Mouse (Mus musculus): Measurements from ENCODE around the gene Lrrc75b.
"Not testable (repeated sequence)": the region's sequence is repeated elsewhere in the genome, so short reads cannot be mapped to it uniquely, and the experiment has no call there.

Lrrc75b gene

GRCm38 (mm10) chr10:75568029-75568428 lies 7.9 kb upstream of the Lrrc75b start:
- no peak for DNase-seq (ENCODE audit: low spot score)

DNA sequence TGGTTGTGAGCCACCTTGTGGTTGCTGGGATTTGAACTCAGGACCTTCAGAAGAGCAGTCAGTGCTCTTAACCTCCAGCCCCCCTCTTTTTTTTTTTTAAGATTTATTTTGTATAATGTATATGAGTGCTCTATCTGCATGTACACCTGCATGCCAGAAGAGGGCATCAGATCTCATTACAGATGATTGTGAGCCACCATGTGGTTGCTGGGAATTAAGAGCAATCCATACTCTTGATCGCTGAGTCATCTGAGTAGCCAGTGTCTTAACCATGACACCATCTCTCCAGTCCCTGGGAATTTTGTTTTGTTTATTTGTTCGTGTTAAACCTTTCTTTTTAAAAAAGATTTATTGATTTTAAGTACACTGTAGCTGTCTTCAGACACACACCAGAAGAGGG lies 6.6 kb upstream of the Lrrc75b start:
- not testable (repeated sequence) for DNase-seq (ENCODE audit: low spot score)

- DNase-seq (ENCODE audit: low spot score) = no peak
Observed at GRCm38 (mm10) chr10:75566321-75566720, 6.2 kb upstream of the Lrrc75b start.

DNA sequence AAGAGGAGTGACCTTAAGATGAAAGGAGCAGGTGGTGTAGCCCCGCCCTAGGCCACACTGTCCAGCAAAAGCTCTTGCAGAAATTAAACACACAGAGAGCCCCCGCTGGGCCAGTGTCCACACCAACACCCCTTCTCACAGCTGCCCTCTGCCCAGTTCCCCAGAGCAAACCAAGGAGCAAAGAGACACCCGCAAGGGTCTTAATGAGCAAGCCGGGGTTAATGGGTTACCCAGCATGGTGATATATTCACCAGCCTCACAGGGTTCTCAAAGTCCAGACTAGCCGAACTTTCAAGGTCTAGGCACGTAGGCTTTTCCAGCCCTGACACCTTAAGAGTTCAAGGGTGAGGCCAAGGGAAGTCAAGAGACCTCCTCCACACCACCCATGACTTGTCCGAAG lies 5.8 kb upstream of the Lrrc75b start:
- DNase-seq (ENCODE audit: low spot score) = no peak

GRCm38 (mm10) chr10:75565436-75565835 lies 5.3 kb upstream of the Lrrc75b start:
- peak; percentile 71 for DNase-seq (ENCODE audit: low spot score)

GRCm38 (mm10) chr10:75564687-75565265 lies 4.6 kb upstream of the Lrrc75b start:
- DNase-seq (ENCODE audit: low spot score) = no peak

DNA sequence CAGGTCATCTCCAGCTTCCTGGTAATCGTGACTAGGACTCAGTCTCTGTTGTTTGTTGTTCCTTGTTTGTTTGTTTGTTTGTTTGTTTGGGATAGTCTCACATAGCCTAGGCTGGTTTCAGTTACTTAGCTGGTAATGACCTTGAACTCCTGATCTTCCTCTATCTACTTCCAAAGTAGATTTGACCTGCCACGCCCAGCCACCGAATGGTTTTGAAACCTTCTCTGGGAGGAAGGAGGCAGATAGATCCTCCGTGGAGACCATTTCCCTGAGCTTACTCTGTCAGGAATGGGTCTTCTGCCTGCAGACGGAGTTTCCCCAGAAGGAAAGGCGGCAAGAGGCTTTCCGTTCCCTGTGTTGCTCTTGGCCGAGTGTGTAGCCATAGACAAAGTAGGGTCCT lies 2.5 kb upstream of the Lrrc75b start:
- no peak for DNase-seq (ENCODE audit: low spot score)

DNA sequence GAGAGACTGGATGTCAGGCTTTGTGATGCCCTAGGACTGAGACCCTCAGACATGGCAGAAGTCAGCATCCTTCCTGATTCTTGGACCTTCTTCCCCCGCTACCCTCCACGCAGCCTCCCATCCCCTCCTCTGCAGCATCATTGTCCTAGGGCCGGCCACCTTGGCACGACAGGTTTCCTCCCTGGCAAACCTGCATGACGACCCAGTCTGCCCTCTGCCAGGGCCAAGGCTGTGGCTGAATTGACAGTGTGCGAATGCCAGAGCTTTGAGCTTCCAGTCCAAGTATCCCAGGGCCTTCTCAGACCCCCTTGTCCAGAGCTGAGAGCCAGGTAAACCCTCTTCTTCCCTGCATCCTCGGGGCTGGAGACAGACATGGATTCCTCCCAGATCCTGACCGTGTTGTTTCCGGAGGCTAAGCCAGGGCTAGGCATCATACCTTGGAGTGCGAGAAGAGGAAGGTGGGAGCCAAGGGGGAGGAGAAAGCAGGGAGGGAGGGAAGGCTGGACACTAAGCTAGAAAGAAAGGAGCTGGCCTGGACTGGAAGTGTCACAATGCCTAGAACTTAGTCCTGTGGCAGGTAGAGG lies 1.0 kb upstream of the Lrrc75b start, which contains the start of gene Ggt1:
Gene Ggt1, plus strand, starts transcription at position 534 of the 584 bp plus-strand sequence.
- no peak for DNase-seq (ENCODE audit: low spot score)

DNA sequence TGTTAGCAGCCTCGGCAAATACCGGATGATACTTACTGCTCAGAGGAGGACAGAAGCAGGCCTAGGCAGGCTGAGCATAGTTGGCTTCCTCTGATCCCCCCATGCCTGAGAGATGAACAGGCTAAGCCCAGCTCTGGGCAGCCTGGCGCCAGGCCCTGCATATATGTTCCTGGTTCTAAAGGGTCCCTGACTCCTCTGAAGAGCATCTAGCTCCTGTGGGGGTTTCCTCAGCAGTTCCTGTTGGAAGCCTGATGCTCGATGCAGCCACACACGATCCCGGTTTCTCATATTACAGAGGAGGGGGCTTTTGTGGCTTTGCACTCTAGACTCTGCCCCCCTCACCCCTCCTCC lies 394 bp upstream of the Lrrc75b start:
- DNase-seq (ENCODE audit: low spot score) = no peak

- no peak for DNase-seq (ENCODE audit: low spot score)
Observed at GRCm38 (mm10) chr10:75559041-75559675, 972 bp downstream of the Lrrc75b start.

DNA sequence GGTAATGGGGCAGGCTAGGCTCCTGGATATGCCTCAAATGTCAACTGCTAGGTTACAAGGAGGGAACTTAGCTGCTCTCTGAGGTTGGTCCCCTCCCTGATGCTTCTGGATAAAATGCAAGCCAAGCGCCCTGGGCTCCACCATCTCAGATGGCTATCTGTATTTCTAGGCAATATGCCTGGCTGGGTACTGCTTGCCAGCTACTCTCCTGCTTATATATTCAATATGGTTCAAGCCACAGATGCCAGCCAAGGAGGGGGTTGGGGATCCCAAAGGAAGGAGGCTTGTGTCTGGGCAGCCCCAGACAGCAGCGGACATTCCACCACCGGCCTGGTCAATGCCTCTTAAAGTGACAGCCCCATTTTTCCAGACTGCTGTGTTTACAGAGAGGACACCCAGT lies 1.6 kb downstream of the Lrrc75b start:
- DNase-seq (ENCODE audit: low spot score) = no peak

GRCm38 (mm10) chr10:75556026-75556425 lies 4.1 kb downstream of the Lrrc75b start:
- no peak for DNase-seq (ENCODE audit: low spot score)

GRCm38 (mm10) chr10:75555557-75555956 lies 4.6 kb downstream of the Lrrc75b start:
- no peak for DNase-seq (ENCODE audit: low spot score)

DNA sequence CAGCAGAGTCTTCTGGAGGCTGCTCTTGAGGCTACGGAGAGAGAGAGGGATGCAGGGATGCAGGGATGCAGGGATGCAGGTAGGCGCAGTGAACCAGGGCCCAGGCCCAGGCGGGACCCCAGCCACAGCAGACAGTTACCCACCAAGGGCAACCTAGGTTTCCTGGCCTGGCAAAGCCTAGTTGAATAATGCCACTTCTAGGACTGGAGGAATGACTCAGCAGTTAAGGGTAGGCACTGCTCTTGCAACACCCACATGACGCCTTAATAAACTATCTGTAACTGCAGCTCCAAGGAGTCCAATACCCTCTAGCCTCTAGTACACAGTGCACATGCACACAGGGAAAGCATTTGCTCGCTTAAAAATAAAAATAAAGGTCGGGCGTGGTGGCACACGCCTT lies 6.0 kb downstream of the Lrrc75b start:
- DNase-seq (ENCODE audit: low spot score) = no peak

DNA sequence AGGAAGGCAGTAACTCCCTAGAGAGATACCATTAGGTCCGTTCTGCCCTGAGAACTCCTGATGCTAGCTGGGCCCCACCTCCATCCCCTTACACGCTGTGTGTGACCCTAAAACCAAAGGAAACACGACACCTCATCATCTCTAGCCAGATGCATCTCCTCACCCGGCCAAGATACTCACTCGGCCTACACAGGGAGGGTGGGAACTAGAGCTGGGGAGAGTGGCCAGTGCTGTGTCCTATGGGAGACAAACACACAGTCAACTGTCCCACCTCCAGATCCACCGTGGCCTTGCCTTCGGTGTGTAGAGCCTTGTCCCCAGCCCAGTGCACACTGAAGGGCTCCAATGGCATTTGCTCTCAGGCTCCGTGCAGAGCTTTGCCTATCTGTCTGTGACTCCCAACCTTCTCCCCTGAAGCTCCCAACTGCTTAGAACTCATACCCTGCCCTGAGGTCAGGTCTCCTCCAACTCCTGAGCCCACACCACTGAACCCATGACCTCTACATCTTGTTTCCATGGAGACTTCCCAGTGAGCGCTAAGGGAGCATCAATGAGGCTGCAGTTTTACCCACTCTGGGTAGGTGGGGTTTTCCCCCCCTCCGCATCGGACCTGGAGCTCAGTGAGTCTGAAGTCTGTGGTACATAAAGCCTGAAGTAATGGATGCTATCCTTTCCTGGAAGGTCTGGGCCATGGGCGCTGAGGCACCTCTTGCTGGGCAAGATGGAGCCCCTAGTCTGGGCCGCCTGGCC lies 7.3 kb downstream of the Lrrc75b start:
- no peak for DNase-seq (ENCODE audit: low spot score)

DNA sequence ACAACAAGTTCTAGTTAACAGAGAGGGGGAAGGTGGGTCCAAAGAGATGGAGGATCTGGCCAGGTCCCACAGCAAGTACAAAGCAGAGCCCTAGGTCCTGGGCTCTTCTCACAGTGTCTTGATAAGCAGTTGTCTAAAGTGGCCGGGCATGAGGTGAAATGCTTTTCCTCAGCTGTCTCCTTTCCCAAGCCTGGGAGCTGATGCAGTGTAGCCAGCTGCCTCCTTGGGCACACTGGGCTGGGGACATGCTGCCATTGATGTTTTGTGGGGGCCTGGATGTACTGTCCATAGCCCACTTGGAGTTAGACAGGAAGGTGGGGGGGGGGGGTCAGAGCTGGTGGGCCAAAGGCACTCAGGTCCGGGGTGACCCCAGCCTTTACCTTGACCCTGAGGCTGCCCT lies 8.0 kb downstream of the Lrrc75b start:
- DNase-seq (ENCODE audit: low spot score) = no peak

DNA sequence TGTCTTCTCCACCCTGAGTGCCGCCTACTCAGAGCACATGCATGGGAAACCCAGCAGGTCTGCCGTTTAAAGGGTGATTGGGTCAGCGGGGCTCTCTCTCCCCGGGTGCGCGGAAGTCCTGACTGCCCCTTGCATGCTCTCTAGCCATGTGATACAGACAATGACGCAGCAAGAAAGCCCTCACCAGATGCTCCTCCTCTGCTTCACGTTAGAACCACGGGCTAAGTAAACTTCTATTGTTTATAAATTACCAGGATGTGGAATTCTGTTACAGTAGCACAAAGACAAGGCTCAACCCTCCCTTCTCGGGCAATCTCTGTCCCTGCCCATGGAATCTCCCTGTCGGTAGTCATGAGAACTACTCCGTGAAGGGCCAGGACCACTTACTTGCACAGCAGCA lies 9.0 kb downstream of the Lrrc75b start:
- DNase-seq (ENCODE audit: low spot score) = peak; percentile 28

GRCm38 (mm10) chr10:75549886-75550285 lies 10.2 kb downstream of the Lrrc75b start:
- peak; percentile 35 for DNase-seq (ENCODE audit: low spot score)

GRCm38 (mm10) chr10:75548486-75548885 lies 11.6 kb downstream of the Lrrc75b start:
- no peak for DNase-seq (ENCODE audit: low spot score)

GRCm38 (mm10) chr10:75547901-75548300 lies 12.2 kb downstream of the Lrrc75b start:
- DNase-seq (ENCODE audit: low spot score) = no peak

- no peak for DNase-seq (ENCODE audit: low spot score)
Observed at GRCm38 (mm10) chr10:75536123-75536522, 24.0 kb downstream of the Lrrc75b start.

- DNase-seq (ENCODE audit: low spot score) = no peak
Observed at GRCm38 (mm10) chr10:75535423-75535822, 24.7 kb downstream of the Lrrc75b start.

DNA sequence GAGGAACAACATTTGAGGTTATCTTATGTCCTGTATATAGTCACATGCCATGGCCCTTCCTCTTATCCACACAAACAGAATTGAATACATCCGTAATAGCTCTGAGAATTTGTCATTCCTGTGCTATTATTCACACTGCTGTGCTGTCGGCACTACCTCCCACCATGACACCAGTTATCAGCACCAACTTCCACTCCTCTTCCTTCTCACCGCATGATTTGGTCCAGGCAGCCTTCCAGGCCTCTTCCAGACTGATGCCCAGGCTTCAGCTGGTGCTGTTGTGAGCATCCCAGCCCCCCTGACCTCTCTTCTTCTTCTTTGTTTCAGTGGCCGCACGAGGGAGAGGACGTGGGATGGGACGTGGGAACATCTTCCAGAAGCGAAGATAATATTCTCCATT lies 25.2 kb downstream of the Lrrc75b start:
- no peak for DNase-seq (ENCODE audit: low spot score)
